Mouse (Mus musculus) ES-E14 (cell line): ENCODE measurements at regions not wholly inside any gene's neighbourhood (a gene's known extent, or its start where the extent isn't known, plus 50 kb on each side); places are given as distances from the start of the nearest gene placed in this dataset.

ENCODE experiments used
- DNase-seq: peaks from one replicate; pipeline ENCODE4 v3.0.0-alpha.2; 2013; ENCODE audit warnings: low read depth, low spot score
- H3K27ac ChIP-seq: 2 replicates; pipeline ENCODE4 v1.5.1; 2012; ENCODE audit warnings: low read depth, mild to moderate bottlenecking, low read length, moderate library complexity, mixed read lengths; ENCODE audit not compliant: poor library complexity, insufficient read depth, severe bottlenecking
- H3K36me3 ChIP-seq: 2 replicates; pipeline ENCODE4 v1.6.1; 2012; ENCODE audit warnings: mild to moderate bottlenecking, low read length, moderate library complexity, mixed read lengths; ENCODE audit not compliant: control insufficient read depth, poor library complexity, insufficient read depth, severe bottlenecking
- H3K4me1 ChIP-seq, 2 experiments: fragments of 150-350 bp in 1 of 2; sonication (generic) in 1 of 2; 2 replicates each; pipeline ENCODE4 v1.6.1; 2012; ENCODE audit warnings: low read length in 2 of 2, mild to moderate bottlenecking in 1 of 2, mixed read lengths in 1 of 2; ENCODE audit not compliant: control insufficient read depth in 2 of 2, insufficient read depth in 2 of 2, poor library complexity in 1 of 2
- H3K4me3 ChIP-seq, 2 experiments: fragments of 150-350 bp in 1 of 2; sonication (generic) in 1 of 2; 2 replicates each; pipeline ENCODE4 v1.5.1; 2012; ENCODE audit warnings: low read length in 2 of 2, low read depth in 1 of 2, mild to moderate bottlenecking in 1 of 2, mixed read lengths in 1 of 2; ENCODE audit not compliant: insufficient read depth in 1 of 2, poor library complexity in 1 of 2, severe bottlenecking in 1 of 2
- H3K9ac ChIP-seq: 2 replicates; pipeline ENCODE4 v1.6.1; 2012; ENCODE audit warnings: low read depth, mild to moderate bottlenecking, low read length, mixed read lengths; ENCODE audit not compliant: poor library complexity, insufficient read depth, severe bottlenecking
- H3K9me3 ChIP-seq: fragments of 150-350 bp; sonication (generic); 2 replicates; pipeline ENCODE4 v1.6.1; 2012; ENCODE audit warnings: low read depth, mild to moderate bottlenecking, low read length; ENCODE audit not compliant: control insufficient read depth, insufficient read depth
- CHD2 ChIP-seq: IDR thresholded peaks from 2 replicates; pipeline ENCODE4 v1.6.1; 2014; ENCODE audit warnings: mild to moderate bottlenecking, low read depth, low read length, inconsistent platforms
- HCFC1 ChIP-seq: IDR thresholded peaks from 2 replicates; pipeline ENCODE4 v1.6.1; 2012; ENCODE audit warnings: low read length, inconsistent platforms, borderline replicate concordance; ENCODE audit not compliant: insufficient read depth
- MAFK ChIP-seq: IDR thresholded peaks from 2 replicates; pipeline ENCODE4 v1.6.1; 2014; ENCODE audit warnings: mild to moderate bottlenecking, low read depth, low read length, inconsistent platforms; ENCODE audit not compliant: insufficient read depth
- ZC3H11A ChIP-seq: IDR thresholded peaks from 2 replicates; pipeline ENCODE4 v1.6.1; 2012; ENCODE audit warnings: low read depth, mild to moderate bottlenecking, inconsistent platforms, low read length, borderline replicate concordance
- ZNF384 ChIP-seq: IDR thresholded peaks from 2 replicates; pipeline ENCODE4 v1.6.1; 2012; ENCODE audit warnings: low read depth, low read length, inconsistent platforms
- in situ Hi-C, 2 experiments: fragments of 600-800 bp; cut with MboI; formaldehyde crosslinking; loops; one replicate each; pipeline ENCODE4 v1.15.1; 2025; ENCODE audit warnings: low sequenced_read_pairs in 2 of 2, inconsistent platforms in 1 of 2; ENCODE audit not compliant: unreplicated experiment in 2 of 2

DNA sequence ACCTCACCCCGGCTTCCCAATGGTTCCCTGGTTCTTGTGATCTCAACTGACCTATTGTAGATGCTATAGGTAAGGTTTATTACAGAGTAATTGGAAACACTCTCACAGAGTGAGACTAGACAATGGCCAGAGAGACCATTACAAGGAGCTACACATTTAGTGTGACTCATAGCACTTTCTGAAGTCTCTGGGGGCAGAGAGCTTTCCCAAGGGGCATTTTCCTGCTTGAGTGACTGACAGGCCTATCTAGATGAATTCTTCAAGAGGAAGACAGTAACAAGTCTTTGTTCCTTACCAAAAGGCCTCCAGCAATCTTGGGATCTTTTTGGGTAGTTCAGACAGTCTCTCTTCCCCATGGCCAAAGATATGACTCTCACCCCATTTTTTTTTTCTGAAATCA lies 316.4 kb upstream of the Klf3 start:
- Histone ChIP-seq H3K4me3 (no peak overlapping the region), H3K9me3 (no peaks in the 10 kb centered on the region), H3K4me1 (no peaks in the 10 kb centered on the region), H3K36me3 (no peaks in the 10 kb centered on the region), H3K27ac (no peak overlapping the region), H3K9ac (no peak overlapping the region)
- no peak for DNase-seq
- in situ Hi-C loops = no loop called here
- TF ChIP-seq MAFK (no peak), ZC3H11A (no peak), ZNF384 (no peak), HCFC1 (no peak), CHD2 (no peak)

DNA sequence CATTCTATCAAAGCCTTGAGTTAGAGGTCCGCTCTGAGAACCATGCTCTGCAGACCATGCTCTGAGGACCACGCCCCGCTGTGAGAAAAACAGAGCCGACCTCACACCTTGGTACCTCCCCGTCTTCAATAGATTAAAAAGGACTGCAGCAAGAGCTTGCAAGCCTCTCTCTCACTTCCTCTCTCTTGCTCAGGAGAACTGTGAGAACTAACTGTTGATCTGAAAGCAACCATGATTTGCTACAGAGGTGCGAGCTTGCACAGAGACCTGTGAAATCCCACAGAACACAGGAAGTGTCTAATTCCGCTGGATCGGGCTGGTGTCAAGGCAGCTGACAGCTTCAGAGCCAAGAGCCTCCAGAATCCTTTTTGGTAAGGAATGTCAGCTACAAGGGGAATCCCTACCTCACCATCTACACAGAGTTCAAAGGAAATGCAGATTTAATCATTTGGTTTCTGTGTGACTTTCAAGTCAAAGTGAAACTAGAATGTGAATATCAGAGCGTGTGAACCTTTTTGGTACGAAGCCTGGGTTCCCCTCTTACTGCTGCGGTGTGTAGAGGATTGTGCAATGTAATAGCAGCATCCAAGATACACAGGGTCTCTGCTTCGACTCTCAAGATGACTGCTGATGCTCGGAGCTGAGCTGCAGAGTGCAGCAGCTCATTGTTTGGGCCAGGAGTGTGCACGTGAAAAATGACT lies 315.3 kb upstream of the Klf3 start:
- no peak overlapping the region for H3K4me3 ChIP-seq
- in situ Hi-C loops = no loop called here
- no peak overlapping the region for H3K9ac ChIP-seq
- H3K4me1 ChIP-seq = no peaks in the 10 kb centered on the region
- DNase-seq = no peak
- H3K27ac ChIP-seq = no peak overlapping the region
- no peaks in the 10 kb centered on the region for H3K9me3 ChIP-seq
- TF ChIP-seq CHD2 = no peak
- no peak for TF ChIP-seq ZC3H11A
- no peak for TF ChIP-seq MAFK
- TF ChIP-seq ZNF384 = no peak
- TF ChIP-seq HCFC1 = no peak
- H3K36me3 ChIP-seq = no peaks in the 10 kb centered on the region

DNA sequence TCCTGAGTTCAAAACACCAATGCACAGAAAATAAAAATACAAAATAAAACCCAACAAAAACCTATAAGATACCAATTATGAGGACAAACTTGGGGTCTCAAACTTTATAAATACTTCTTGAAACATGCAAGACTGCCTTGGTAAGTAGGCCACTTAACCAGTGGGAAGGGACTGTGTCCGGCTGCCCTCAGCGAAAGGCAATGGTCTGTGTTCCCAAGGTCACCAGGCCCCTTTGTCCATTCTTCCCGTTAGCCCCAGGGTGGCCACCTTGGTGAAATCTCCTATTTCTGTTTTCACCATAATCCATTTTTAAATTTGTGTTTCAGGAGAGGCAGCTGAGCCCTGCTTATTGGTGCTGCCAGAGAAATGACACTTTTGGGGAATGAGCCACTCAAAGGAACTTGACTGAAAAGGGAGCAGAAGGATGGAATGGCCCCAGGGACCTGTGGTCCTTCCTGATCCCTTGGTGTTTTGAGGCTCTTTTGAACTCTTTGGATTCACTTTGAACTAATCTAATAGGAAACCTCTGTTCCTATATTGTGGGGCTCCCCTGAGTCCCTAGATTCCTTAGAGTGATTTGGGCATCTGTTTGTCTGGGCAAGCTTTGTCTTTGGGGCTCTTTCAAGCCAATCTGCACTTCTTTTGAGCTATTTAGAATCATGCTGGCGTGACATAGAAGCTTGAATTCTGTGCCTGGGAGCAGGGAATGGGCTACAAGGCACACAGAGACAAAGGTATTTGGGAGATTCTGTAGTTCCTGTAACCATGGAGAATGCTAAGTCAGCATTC lies 313.3 kb upstream of the Klf3 start:
- no peak overlapping the region for H3K4me3 ChIP-seq
- H3K9me3 ChIP-seq = no peaks in the 10 kb centered on the region
- H3K36me3 ChIP-seq = no peaks in the 10 kb centered on the region
- no peak for DNase-seq
- in situ Hi-C loops = no loop called here
- TF ChIP-seq ZC3H11A (no peak), HCFC1 (no peak), MAFK (peak; percentile 98; the same call in 1 of the 2 replicates)
- peaks cover 0 to 2% of the 10 kb centered on the region in 2 experiments; a peak in 1 of 4 replicates for H3K4me1 ChIP-seq
- H3K9ac ChIP-seq = no peak overlapping the region
- no peak overlapping the region for H3K27ac ChIP-seq

- Histone ChIP-seq H3K27ac (no peak overlapping the region), H3K9ac (no peak overlapping the region), H3K36me3 (no peaks in the 10 kb centered on the region), H3K4me1 (peaks cover 0 to 2% of the 10 kb centered on the region in 2 experiments; a peak in 1 of 4 replicates), H3K4me3 (no peak overlapping the region), H3K9me3 (no peaks in the 10 kb centered on the region)
- TF ChIP-seq HCFC1 = no peak
- TF ChIP-seq ZC3H11A = no peak
- no peak for TF ChIP-seq CHD2
- TF ChIP-seq ZNF384 = no peak
- no peak; the same call in 1 of the 2 replicates for TF ChIP-seq MAFK
- no peak for DNase-seq
- in situ Hi-C loops = no loop called here
Observed at GRCm38 (mm10) chr5:64490445-64490950, 312.7 kb upstream of the Klf3 start.
